Mouse (Mus musculus) bone marrow macrophage, adult 2 months (primary cell): ENCODE measurements around the gene Bbs2. TPM values are rescaled to one million over a fixed set of nuclear protein-coding genes. Genes with fewer than 3 reads are reported as not detected.

Experiments used
- H3K27ac ChIP-seq: 2 replicates; pipeline ENCODE4 v1.5.1; 2012; ENCODE audit warnings: low read depth, low read length; ENCODE audit not compliant: insufficient read depth
- H3K4me1 ChIP-seq: 2 replicates; pipeline ENCODE4 v1.6.1; 2012; ENCODE audit warnings: low read length; ENCODE audit not compliant: control insufficient read depth, insufficient read depth
- H3K4me3 ChIP-seq: 2 replicates; pipeline ENCODE4 v1.5.1; 2012; ENCODE audit warnings: mild to moderate bottlenecking, low read length, moderate library complexity; ENCODE audit not compliant: insufficient read depth
- CTCF ChIP-seq: IDR thresholded peaks from 2 replicates; pipeline ENCODE4 v1.5.1; 2012; ENCODE audit warnings: low read depth, mild to moderate bottlenecking, low read length, moderate library complexity
- POLR2A ChIP-seq: IDR thresholded peaks from 2 replicates; pipeline ENCODE4 v1.6.1; 2012; ENCODE audit warnings: mild to moderate bottlenecking, low read depth, low read length, borderline replicate concordance
- polyA plus RNA-seq: library from polyadenylated mRNA; stranded (reverse); fragments of >200 nt; gene quantifications from 2 replicates; pipeline ENCODE4 v1.2.4, GENCODE M21; 2012; ENCODE audit not compliant: missing spikeins, insufficient read depth, insufficient read length

The Bbs2 gene
- polyA plus RNA-seq, 1 experiment: 5.7 TPM

- H3K4me3 ChIP-seq: no peak overlapping the region
- H3K27ac ChIP-seq: no peak overlapping the region
- H3K4me1 ChIP-seq: peaks cover 2% of the 10 kb centered on the region; the same call in 1 of the 2 replicates
- TF ChIP-seq POLR2A (no peak), CTCF (no peak)
Observed at GRCm38 (mm10) chr8:94129133-94129789, 30.5 kb upstream of the Bbs2 start.

DNA sequence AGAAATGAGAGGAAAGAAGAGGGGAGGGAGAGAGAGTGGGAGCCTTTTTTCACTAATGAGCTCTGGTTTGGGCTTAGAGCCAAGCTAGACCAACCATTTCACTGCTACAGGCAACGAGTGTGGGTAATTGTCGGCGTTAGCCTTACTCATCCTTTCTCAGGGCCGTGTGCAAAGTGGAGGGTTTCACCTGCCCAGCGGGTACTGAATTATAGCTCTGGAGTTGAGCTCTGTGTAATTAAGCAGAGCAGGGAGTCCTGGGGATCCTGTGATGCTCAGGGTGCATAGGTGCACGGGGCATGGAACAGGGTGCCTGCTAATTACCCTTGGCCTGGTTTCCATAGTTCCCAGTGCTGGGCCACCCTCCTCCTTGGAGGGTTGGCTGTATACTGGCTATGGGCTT is 29.0 kb upstream of the Bbs2 start:
- H3K4me1 ChIP-seq: 0 out of 2 replicates have a peak, but pooled peaks cover 2% of the 10 kb centered on the region
- H3K27ac ChIP-seq: no peak overlapping the region
- no peak for TF ChIP-seq POLR2A
- TF ChIP-seq CTCF: no peak
- H3K4me3 ChIP-seq: no peak overlapping the region

- TF ChIP-seq CTCF (no peak), POLR2A (no peak)
- 0 out of 2 replicates have a peak, but pooled peaks cover 2% of the 10 kb centered on the region for H3K4me1 ChIP-seq
- H3K27ac ChIP-seq: no peak overlapping the region
- H3K4me3 ChIP-seq: no peak overlapping the region
Observed at GRCm38 (mm10) chr8:94122711-94123468, 24.2 kb upstream of the Bbs2 start.

- 0 out of 2 replicates have a peak, but pooled peaks cover 2% of the 10 kb centered on the region for H3K4me1 ChIP-seq
- TF ChIP-seq CTCF (no peak), POLR2A (no peak)
Observed at GRCm38 (mm10) chr8:94121625-94122024, 22.9 kb upstream of the Bbs2 start.

GRCm38 (mm10) chr8:94118776-94119430 is 20.2 kb upstream of the Bbs2 start:
- TF ChIP-seq CTCF (no peak), POLR2A (no peak)
- H3K27ac ChIP-seq: no peak overlapping the region
- no peak overlapping the region for H3K4me3 ChIP-seq
- H3K4me1 ChIP-seq: 0 out of 2 replicates have a peak, but pooled peaks cover 2% of the 10 kb centered on the region

More at GRCm38 (mm10) chr8:94121625-94122024, 22.9 kb upstream of the Bbs2 start:
- no peak overlapping the region for H3K27ac ChIP-seq
- H3K4me3 ChIP-seq: no peak overlapping the region

DNA sequence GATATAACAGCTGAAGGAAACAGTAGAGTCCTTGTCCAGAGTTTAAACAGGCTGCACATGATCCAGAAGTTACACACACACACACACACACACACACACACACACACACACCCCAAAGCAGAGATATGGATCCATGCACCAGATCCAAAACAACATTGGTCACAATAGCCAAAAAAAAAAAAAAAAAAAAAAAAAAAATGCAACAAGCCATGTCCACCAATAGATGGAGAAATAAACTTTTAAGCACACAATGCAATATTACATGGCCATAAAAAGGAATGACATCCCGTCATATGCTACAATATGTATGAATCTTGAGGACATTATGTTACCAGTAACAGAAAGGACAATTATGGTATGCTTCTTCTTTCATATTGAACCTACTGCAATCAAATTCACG is 15.2 kb upstream of the Bbs2 start:
- no peak overlapping the region for H3K27ac ChIP-seq
- H3K4me1 ChIP-seq: no peaks in the 10 kb centered on the region
- no peak overlapping the region for H3K4me3 ChIP-seq
- TF ChIP-seq CTCF: no peak
- TF ChIP-seq POLR2A: no peak

DNA sequence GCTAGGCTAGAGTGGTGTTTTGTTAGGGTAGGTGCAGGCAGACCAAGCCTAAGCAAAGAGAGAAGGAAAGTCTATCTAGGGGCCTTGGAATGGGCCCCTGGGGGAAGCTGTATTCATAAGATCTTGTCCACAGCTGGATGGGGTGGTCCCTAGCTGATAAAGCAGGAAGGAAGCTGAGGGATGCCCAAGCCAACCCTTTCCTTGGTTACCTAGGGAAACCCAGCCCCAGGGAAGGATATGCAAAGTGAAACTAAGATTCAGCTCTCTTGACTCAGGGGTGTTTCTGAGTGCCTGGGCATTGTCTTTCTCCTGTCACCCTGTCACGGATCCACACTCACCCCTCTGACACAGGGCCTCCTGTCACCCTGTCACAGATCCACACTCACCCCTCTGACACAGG is 14.7 kb upstream of the Bbs2 start:
- Histone ChIP-seq H3K4me1 (no peaks in the 10 kb centered on the region), H3K27ac (no peak overlapping the region), H3K4me3 (no peak overlapping the region)
- TF ChIP-seq CTCF (no peak), POLR2A (no peak)

DNA sequence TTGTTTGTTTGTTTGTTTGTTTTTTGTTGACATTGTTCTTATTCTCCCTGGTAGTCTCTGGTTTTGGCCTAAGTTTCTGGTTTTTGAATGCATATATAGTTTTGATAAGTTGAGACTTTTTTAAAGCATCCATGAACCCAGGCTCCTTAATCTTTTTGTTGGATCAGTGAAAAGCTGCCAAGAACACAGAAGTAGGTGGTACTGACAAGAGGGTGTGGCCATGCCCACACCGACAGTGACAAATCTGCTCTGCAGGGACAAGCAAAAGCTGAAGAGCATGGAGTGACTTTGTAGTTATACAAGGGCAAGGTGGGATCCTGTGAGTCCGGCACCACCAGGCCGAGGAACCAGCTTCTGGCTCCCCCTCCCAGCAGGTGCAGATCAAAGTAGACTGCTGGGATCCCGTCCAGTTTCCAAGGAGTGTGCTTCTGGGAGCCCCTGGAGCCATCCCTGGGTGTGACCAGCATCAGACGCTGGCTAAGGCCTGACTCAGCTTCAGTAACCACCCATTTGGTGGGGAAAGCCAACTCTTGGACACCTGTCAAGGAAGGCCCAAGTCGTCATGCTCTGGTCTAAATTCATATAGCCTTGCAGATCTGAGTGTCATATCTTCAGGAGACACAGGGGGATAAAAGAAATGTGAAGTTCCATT is 11.9 kb upstream of the Bbs2 start:
- Histone ChIP-seq H3K4me1 (no peaks in the 10 kb centered on the region), H3K27ac (no peak overlapping the region), H3K4me3 (no peak overlapping the region)
- TF ChIP-seq POLR2A: no peak
- no peak for TF ChIP-seq CTCF

DNA sequence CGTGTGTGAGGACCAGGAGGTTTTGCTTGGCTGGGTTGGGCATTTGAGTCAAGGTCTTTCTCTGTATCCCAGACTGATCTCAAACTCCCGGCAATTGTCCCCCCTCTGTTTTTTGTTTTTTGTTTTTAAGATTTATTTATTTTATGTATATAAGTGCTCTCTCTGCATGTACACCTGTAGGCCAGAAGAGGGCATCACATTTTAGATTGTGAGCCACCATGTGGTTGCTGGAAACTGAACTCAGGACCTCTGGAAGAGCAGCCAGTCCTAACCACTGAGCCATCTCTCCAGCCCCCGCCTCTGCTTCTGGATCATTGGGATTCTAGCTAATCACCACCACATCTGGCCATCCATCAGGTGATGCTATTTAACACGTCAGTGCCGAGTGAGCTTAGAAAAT is 11.1 kb upstream of the Bbs2 start:
- no peaks in the 10 kb centered on the region for H3K4me1 ChIP-seq
- TF ChIP-seq POLR2A (no peak), CTCF (0 out of 2 replicates have a peak, but pooled peaks have one; percentile 8)
- H3K27ac ChIP-seq: no peak overlapping the region
- no peak overlapping the region for H3K4me3 ChIP-seq
